Mouse (Mus musculus): ENCODE results near the gene Olfr1250.
"Not testable (repeated sequence)": the region's sequence is repeated elsewhere in the genome, so short reads cannot be mapped to it uniquely, and the experiment has no call there.

Olfr1250 gene

DNA sequence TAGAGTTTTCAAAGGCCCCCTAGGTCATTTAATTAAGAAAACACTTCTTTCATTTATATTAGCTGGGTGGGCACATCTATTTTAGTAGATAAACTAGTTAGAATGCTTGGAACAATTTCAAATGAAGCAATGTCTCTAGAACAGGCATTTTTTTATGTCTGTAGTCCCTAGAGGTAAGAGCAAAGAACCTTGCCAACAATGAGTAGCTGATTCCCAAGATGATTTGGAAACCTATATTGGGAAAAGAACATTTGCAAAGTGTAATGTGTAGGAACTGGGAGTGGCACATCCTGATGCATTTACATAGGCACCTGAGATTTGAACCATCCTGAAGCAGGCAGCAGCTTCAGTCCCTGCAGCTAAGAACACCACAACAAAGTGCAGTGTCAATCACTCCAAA is at the start of gene Olfr1250:
Gene Olfr1250, minus strand, starts transcription at position 101 of the 400 bp plus-strand sequence.
- DNase-seq, result no peak

DNA sequence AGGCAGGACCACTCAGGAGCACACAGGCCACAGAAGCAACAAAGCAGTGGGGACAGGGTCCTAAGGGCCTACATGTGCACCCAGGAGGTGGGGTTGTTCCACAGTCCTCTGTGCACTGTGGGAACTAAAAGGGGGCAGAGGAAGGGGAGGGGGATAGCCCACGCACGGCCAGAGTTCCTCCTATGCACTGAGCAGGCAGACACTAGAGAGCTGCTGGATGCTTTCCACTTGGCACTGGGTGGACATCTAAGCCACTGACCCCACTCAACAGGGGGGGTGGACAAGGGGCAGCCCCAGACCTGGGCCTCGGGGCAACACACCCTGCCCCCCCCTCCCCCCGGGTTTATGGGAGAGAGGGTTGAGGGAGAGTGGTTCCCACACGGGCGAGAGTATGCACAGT is 30.7 kb upstream of the Olfr1250 start:
- DNase-seq, result no peak

GRCm38 (mm10) chr2:89671836-89672235 is 10.6 kb upstream of the Olfr1250 start, which contains the start of gene Olfr1251:
Gene Olfr1251 (minus strand): TSS chr2:89671936.
- DNase-seq, result no peak

GRCm38 (mm10) chr2:89634883-89635282 is 26.4 kb downstream of the Olfr1250 start, which contains the start of gene Olfr1249:
Gene Olfr1249 (minus strand): TSS chr2:89634983.
- DNase-seq, result no peak

- not testable (repeated sequence) for DNase-seq
Observed at GRCm38 (mm10) chr2:89618145-89618544, 43.1 kb downstream of the Olfr1250 start, which contains the start of gene Olfr1248. Gene Olfr1248 (minus strand): TSS chr2:89618245.

DNA sequence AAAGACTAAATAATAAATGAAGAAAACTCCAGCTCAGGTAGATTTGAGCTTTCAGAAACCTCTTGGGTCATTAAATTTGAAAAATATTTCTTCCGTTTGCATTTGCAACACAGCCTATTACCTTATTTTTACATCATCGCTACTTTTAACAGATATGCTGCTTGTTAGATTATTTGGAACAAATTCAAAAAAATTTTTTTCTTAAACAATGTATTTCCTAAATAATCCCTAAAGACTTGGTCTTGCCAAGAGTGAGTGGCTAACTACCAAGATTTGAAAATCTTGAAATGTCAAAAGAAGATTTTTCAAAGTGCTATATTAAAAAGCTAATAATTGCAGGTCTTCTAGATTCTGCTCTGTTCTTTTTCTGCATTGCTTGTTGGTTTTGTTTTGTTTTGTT is 47.2 kb downstream of the Olfr1250 start, which contains the start of gene Olfr1247:
Gene Olfr1247, minus strand, starts transcription at position 101 of the 400 bp plus-strand sequence.
- no peak for DNase-seq

Measured in B cell, adult 2 months (primary cell).